Mouse (Mus musculus): Measurements from ENCODE around the gene B4galt7.
"Not testable (repeated sequence)": the region's sequence is repeated elsewhere in the genome, so short reads cannot be mapped to it uniquely, and the experiment has no call there.

Gene B4galt7

GRCm38 (mm10) chr13:55599566-55600540 lies at the start of gene B4galt7:
Gene B4galt7 (plus strand): TSS chr13:55599896.
- DNase-seq (ENCODE audit: low spot score in 2 of 2) = peak; percentile 87 to 88

- DNase-seq (ENCODE audit: low spot score in 2 of 2) = no peak
Measured at GRCm38 (mm10) chr13:55555921-55556320, 43.8 kb upstream of the B4galt7 start.

DNA sequence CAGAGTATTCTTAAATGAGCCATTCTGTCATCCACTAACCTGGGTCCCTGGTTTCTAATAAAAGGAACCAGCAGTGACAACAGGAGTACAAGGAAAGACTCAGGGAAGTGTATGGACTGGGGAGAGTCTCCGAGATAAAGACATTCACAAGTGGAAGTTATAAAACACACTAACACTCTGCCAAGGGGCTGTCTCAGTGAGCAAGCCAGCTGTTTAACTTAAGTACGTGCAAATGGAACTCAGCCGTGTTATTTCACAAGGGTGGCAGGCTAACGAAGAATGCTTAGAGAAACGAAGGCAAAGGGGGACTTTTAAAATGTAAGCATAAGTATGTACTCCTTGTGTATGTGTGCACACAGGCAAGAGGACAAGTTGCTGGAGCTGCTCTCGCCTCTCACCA lies 42.2 kb upstream of the B4galt7 start:
- no peak for DNase-seq (ENCODE audit: low spot score in 2 of 2)

- DNase-seq (ENCODE audit: low spot score in 2 of 2) = no peak
Measured at GRCm38 (mm10) chr13:55563266-55563879, 36.3 kb upstream of the B4galt7 start.

DNA sequence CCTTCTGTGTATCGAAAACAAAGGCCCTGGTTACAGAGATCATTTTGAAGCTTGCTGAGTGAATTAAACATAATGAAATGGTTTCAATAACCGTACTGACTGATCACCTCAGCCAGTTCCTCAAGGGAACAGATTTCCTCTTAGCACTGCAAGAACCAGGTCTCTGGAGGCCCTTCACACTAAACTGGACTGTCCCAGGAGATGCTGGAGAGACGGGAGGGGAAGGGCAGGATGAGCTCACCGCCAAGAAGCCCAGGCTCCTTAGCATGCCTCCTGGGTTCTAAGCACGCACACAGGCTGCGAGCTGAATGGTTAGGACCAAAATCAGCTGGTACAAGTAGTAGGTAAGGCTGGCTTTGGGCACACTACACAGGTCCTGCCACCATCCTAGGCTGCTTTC lies 32.7 kb upstream of the B4galt7 start:
- DNase-seq (ENCODE audit: low spot score in 2 of 2) = no peak

- no peak for DNase-seq (ENCODE audit: low spot score in 2 of 2)
Measured at GRCm38 (mm10) chr13:55567949-55568348, 31.7 kb upstream of the B4galt7 start.

GRCm38 (mm10) chr13:55568524-55568923 lies 31.2 kb upstream of the B4galt7 start:
- DNase-seq (ENCODE audit: low spot score in 2 of 2) = not testable (repeated sequence)

GRCm38 (mm10) chr13:55569726-55570285 lies 29.9 kb upstream of the B4galt7 start:
- DNase-seq (ENCODE audit: low spot score in 2 of 2) = peak in 1 of 2 experiments; percentile 33

DNA sequence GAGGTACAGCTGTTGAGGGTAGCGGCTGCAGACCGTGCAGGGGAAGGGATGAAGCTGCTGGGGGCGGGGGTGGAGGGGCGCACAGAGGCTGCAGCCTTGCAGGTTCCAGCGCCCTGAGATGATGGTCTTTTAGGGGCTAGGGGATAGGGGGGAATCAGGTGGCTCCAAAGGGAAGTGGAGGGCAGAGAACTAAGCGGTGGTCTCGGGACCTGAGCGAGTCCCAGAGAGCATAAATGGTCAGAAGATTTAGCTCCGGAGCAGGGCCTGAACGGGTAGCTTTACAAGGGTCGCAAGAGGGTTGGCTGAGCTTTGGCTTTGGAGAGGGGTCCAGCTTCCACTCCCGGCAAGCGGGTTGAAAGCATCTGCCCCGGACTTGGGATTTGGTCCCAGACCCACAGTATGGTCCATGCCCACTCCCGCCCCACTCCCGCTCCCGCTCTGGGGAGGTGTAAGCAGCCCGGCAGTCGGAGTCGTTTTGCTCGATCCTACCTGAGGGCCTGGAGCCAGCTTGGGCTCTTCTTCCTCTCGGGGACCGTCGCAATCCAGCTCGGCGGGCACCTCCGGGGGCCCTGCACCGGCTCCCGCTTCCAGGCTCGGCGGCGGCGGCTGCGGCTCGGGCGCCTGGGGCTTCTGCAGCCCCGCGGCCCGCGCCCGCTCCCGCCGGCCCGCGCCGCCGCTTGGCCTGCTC lies 29.3 kb upstream of the B4galt7 start:
- DNase-seq (ENCODE audit: low spot score in 2 of 2) = peak in 1 of 2 experiments; percentile 43

- DNase-seq (ENCODE audit: low spot score in 2 of 2) = peak; percentile 93 to 94
Measured at GRCm38 (mm10) chr13:55571027-55571751, 28.5 kb upstream of the B4galt7 start, which contains the start of gene Fam193b. Gene Fam193b (minus strand): TSS chr13:55571120.

DNA sequence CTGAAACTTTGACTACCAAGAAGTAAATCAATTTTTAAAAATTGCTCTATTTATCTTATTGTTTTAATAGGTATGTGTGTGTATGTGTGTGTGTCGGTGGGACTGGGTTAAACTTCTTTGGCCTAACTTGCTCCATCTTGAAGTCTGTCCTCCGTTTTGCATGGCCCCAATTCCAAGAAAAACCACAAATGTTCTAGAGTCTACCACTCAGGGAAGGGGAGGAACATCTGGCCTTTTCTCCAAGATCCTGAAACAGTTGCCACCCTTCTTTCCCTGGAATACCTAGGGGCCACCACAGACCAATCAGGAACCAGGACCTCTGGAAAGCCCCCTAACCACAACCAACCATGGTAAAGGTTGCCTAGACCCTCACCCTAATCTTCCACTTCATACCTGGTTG lies 27.7 kb upstream of the B4galt7 start:
- DNase-seq (ENCODE audit: low spot score in 2 of 2) = no peak

DNA sequence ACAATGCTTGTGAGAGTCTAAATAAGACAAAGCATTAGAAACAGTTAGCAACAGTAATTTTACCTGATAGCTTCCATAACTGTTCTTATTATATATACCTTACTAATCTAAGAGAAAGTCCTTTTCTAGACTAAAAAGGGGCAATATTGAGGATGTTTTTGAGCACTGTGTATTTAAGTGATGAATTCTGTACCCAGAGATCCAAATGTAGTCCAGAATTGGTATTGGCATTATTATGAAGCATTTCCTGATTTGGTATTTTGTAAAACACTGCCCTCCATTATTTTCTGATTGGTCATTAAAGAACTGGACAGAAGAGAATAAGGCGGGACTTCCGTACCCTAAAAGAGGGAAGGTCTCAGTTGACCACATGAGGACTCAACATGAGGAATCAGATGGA lies 26.3 kb upstream of the B4galt7 start, which contains the start of gene Tmed9:
Gene Tmed9 (plus strand): TSS at position 301 of the 400 bp plus-strand sequence.
- no peak for DNase-seq (ENCODE audit: low spot score in 2 of 2)

DNA sequence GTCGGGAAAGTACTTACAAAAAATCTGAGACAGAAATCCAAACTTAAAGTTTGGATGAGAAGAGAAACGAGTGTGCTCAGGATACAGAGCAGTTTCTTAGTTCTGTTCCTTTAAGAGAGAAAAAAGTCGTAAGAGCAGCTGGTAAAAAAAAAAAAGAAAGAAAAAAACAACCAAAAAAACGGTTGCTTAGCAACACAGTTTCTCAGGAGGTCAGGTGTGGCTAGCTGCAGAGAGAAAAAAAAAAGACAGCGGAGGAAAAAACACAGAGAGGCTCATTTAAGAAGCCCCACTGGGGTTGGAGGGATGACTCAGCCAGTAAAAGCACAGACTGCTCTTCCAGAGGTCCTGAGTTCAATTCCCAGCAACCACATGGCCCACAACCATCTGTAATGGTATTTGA lies 25.4 kb upstream of the B4galt7 start:
- no peak for DNase-seq (ENCODE audit: low spot score in 2 of 2)

DNA sequence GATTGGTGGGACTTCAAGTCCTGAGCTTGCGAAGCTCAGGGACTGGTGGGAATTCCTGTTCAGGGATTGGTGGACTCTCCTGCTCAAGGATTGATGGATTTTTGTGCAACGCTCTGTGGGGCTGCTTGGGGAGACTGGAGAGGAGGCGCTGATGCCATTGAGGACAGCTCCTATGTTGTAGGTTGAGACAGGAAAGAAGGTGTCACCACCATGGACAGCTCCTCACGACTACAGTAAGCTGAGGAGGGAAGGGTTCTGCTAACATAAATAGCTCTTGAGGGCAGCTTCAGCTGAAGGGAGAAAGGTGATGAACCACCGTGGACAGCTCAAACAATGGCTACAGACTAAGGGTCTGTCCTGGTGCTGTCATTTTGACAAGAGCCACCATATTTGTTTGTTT lies 23.8 kb upstream of the B4galt7 start:
- no peak for DNase-seq (ENCODE audit: low spot score in 2 of 2)

DNA sequence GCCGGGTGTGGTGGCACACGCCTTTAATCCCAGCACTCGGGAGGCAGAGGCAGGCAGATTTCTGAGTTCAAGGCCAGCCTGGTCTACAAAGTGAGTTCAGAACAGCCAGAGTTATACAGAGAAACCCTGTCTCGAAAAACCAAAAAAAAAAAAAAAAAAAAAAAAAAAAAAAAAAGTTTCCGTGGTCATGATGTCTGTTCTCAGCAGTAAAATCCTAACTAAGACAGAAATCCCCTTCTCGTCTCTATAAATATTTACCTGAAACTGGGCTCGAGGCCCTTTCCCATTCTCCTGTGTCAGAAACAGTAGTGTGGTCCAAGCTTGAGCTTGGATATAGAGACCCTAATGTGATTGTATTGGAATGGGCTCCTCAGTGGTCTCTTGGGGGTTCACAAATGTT lies 22.8 kb upstream of the B4galt7 start:
- DNase-seq (ENCODE audit: low spot score in 2 of 2) = not testable (repeated sequence)

GRCm38 (mm10) chr13:55578086-55578485 lies 21.6 kb upstream of the B4galt7 start:
- no peak for DNase-seq (ENCODE audit: low spot score in 2 of 2)

GRCm38 (mm10) chr13:55591961-55592490 lies 7.7 kb upstream of the B4galt7 start:
- no peak for DNase-seq (ENCODE audit: low spot score in 2 of 2)

- peak; percentile 97 to 98 for DNase-seq (ENCODE audit: low spot score in 2 of 2)
Measured at GRCm38 (mm10) chr13:55592512-55593253, 7.0 kb upstream of the B4galt7 start.

GRCm38 (mm10) chr13:55593254-55593747 lies 6.4 kb upstream of the B4galt7 start:
- no peak for DNase-seq (ENCODE audit: low spot score in 2 of 2)

GRCm38 (mm10) chr13:55595375-55595774 lies 4.3 kb upstream of the B4galt7 start:
- peak; percentile 72 to 86 for DNase-seq (ENCODE audit: low spot score in 2 of 2)

All from frontal cortex, postnatal 36 days (tissue).